Mouse (Mus musculus): ENCODE measurements at regions not wholly inside any gene's neighbourhood (a gene's known extent, or its start where the extent isn't known, plus 50 kb on each side); places are given as distances from the start of the nearest gene placed in this dataset.
A peak's percentile ranks its signal among the peaks of the same experiment; 100 is the strongest.

DNA sequence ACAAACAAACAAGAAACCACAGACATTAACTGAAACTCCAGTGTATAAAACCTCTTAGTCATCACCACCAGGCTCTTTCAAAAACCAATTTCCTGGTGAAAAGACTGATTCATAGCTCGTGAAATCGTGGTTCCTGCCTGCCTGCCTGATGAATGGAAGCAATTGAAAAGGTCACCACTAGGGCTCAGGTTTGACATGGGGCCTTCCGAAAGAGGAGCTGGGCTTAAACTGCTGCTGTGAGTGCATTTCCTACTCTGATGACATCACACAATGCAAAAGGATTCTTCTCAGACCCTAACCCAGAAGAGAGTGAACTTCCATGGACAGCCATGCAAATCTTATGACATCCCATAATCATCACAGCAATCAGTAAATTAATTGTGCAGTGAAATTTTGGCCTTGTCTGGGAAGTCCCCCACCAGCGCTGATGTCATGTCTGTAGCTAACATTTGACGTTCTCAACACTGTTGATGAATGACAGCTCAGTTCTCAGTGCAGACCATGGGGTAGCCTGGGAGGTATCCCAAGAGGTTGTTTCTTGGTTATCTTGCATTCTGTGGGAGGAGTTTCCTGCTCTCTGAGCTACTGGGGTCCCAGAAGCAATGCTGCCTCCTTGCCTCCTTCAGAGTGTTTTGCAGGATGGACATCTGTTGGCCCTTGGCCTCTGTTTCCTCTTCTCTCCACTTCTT, 182.9 kb downstream of the Fam76b start:
- peak; percentile 5 for DNase-seq

DNA sequence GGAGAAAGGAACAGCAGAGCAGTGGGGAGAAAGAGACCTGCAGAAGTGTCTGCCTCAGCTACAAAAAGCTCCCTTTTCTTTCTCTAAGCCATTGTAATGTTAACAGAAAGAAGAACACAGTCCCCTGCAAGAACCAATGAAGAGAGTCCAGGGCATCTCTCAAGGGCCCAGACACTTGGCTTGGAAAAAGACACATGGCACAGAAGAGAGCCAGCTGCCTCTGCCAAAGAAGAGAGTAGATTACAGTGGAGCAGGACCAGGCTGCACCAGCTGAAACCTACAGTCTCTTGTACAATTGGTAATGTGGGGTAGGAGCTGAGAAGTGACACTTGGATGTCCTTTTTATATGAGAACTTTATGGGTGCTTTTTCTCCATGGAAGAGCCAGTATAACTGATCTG, 196.7 kb downstream of the Fam76b start:
- H3K27ac ChIP-seq (ENCODE audit: control insufficient read depth, insufficient read depth, low read length) = no peak overlapping the region
- DNase-seq = no peak

More for the DNA sequence above, 182.9 kb downstream of the Fam76b start:
- Histone ChIP-seq H3K36me3 (ENCODE audit: control insufficient read depth, insufficient read depth, low read length) (no peaks in the 10 kb centered on the region), H3K4me3 (ENCODE audit: control insufficient read depth, insufficient read depth, low read length) (no peak overlapping the region), H3K27ac (ENCODE audit: control insufficient read depth, insufficient read depth, low read length) (no peak overlapping the region), H3K27me3 (ENCODE audit: control insufficient read depth, insufficient read depth, low read length) (no peaks in the 10 kb centered on the region), H3K4me1 (replicated peaks; ENCODE audit: control insufficient read depth, insufficient read depth, low read length) (0 out of 2 replicates have a peak, but pooled peaks cover 3% of the 10 kb centered on the region)
- TF ChIP-seq POLR2A (IDR thresholded peaks at IDR 0.05; ENCODE audit: control insufficient read depth, extremely low read depth, insufficient read depth, low read length, poor library complexity) (no peak), CTCF (IDR thresholded peaks at IDR 0.05; ENCODE audit: borderline replicate concordance, control insufficient read depth, extremely low read depth, insufficient read depth, low read length, poor library complexity) (no peak)
- WGBS = 53% methylated on average over 5 of the region's 5 CpGs

DNA sequence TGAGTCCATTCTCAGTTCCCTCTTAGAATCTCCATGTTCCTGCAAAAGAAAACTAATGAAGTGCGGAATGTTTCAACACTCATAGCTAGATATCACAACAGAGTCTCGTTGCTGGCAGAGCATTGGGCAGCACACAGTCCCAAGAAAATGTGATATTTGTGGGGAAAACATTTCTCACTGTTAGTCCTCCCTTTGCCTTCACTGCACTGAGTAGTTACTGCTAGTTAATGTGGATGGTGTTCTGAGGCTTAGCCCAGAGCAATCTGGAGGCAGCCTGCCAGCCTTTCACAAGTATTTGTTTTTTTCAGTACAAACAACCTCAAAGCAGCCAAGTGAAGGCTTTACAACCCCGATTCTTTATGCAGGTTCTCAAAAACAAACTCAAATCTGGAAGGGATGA, 197.2 kb downstream of the Fam76b start:
- WGBS = 88% methylated on average over 3 of the region's 3 CpGs
- TF ChIP-seq POLR2A (IDR thresholded peaks at IDR 0.05; ENCODE audit: control insufficient read depth, extremely low read depth, insufficient read depth, low read length, poor library complexity) (no peak), CTCF (IDR thresholded peaks at IDR 0.05; ENCODE audit: borderline replicate concordance, control insufficient read depth, extremely low read depth, insufficient read depth, low read length, poor library complexity) (no peak)
- Histone ChIP-seq H3K27me3 (ENCODE audit: control insufficient read depth, insufficient read depth, low read length) (no peaks in the 10 kb centered on the region), H3K4me1 (replicated peaks; ENCODE audit: control insufficient read depth, insufficient read depth, low read length) (no peaks in the 10 kb centered on the region), H3K36me3 (ENCODE audit: control insufficient read depth, insufficient read depth, low read length) (no peaks in the 10 kb centered on the region), H3K4me3 (ENCODE audit: control insufficient read depth, insufficient read depth, low read length) (no peak overlapping the region), H3K27ac (ENCODE audit: control insufficient read depth, insufficient read depth, low read length) (no peak overlapping the region)
- no peak for DNase-seq

More for the DNA sequence above, 196.7 kb downstream of the Fam76b start:
- TF ChIP-seq CTCF (IDR thresholded peaks at IDR 0.05; ENCODE audit: borderline replicate concordance, control insufficient read depth, extremely low read depth, insufficient read depth, low read length, poor library complexity) (no peak), POLR2A (IDR thresholded peaks at IDR 0.05; ENCODE audit: control insufficient read depth, extremely low read depth, insufficient read depth, low read length, poor library complexity) (no peak)
- Histone ChIP-seq H3K4me1 (replicated peaks; ENCODE audit: control insufficient read depth, insufficient read depth, low read length) (no peaks in the 10 kb centered on the region), H3K36me3 (ENCODE audit: control insufficient read depth, insufficient read depth, low read length) (no peaks in the 10 kb centered on the region), H3K4me3 (ENCODE audit: control insufficient read depth, insufficient read depth, low read length) (no peak overlapping the region), H3K27me3 (ENCODE audit: control insufficient read depth, insufficient read depth, low read length) (no peaks in the 10 kb centered on the region)

DNA sequence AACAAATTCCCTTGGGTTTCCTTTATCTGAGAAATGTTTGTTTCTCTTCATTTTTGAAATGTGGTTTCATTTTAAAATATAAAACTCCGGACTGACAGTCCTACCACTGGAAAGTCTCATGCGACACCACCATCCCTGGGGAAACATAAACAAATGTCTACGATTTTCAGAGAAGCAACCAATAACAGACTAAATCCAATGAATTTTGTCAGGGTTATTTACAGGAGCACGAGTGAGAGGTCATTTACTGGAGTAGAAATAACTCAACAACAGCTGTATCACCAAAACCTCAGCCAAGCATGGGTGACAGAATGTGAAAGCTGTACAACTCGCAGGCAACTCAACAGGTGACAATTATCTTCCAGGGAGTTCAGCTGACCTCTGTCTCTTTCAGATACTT, 200.5 kb downstream of the Fam76b start:
- no peak overlapping the region for H3K27ac ChIP-seq (ENCODE audit: control insufficient read depth, insufficient read depth, low read length)

DNA sequence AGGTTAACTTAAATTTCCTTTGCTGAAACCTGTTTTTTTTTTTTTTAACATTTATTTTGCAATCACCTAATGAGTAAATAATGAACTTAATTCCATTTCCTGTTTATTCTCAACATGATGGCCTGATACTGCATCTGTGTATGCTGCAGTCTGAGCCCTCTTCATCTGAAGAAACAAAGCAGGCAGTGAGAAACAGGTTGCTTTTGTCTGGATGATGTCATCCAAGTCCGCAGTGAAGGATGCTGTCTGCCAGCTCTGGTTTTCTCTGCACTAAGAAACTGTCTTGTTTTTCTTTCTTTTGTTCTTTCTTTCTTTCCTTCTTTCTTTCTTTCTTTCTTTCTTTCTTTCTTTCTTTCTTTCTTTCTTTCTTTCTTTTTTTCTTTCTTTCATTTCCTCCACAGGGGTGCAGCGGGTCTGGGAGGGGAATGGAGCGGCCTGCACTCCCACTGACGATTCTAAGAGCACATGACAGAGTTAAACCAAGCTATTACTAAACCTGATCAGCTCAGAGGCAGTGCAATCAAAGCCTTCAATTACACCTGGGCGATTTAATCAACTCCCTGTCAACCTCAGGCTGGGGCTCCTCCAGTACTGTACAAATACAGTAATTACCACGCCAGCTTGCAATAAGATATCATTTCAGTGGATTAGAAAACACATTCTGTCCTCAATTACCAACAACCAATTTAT, 204.0 kb downstream of the Fam76b start:
- Histone ChIP-seq H3K4me1 (replicated peaks; ENCODE audit: control insufficient read depth, insufficient read depth, low read length) (no peaks in the 10 kb centered on the region), H3K36me3 (ENCODE audit: control insufficient read depth, insufficient read depth, low read length) (no peaks in the 10 kb centered on the region), H3K27me3 (ENCODE audit: control insufficient read depth, insufficient read depth, low read length) (no peaks in the 10 kb centered on the region), H3K4me3 (ENCODE audit: control insufficient read depth, insufficient read depth, low read length) (no peak overlapping the region), H3K27ac (ENCODE audit: control insufficient read depth, insufficient read depth, low read length) (no peak overlapping the region)
- 89% methylated on average over 6 of the region's 6 CpGs for WGBS
- no peak for TF ChIP-seq POLR2A (IDR thresholded peaks at IDR 0.05; ENCODE audit: control insufficient read depth, extremely low read depth, insufficient read depth, low read length, poor library complexity)
- TF ChIP-seq CTCF (IDR thresholded peaks at IDR 0.05; ENCODE audit: borderline replicate concordance, control insufficient read depth, extremely low read depth, insufficient read depth, low read length, poor library complexity) = no peak
- no peak for DNase-seq

More for the DNA sequence above, 200.5 kb downstream of the Fam76b start:
- H3K4me1 ChIP-seq (replicated peaks; ENCODE audit: control insufficient read depth, insufficient read depth, low read length) = no peaks in the 10 kb centered on the region
- no peak for DNase-seq
- no peaks in the 10 kb centered on the region for H3K36me3 ChIP-seq (ENCODE audit: control insufficient read depth, insufficient read depth, low read length)
- no peaks in the 10 kb centered on the region for H3K27me3 ChIP-seq (ENCODE audit: control insufficient read depth, insufficient read depth, low read length)
- TF ChIP-seq POLR2A (IDR thresholded peaks at IDR 0.05; ENCODE audit: control insufficient read depth, extremely low read depth, insufficient read depth, low read length, poor library complexity) = no peak
- no peak for TF ChIP-seq CTCF (IDR thresholded peaks at IDR 0.05; ENCODE audit: borderline replicate concordance, control insufficient read depth, extremely low read depth, insufficient read depth, low read length, poor library complexity)
- H3K4me3 ChIP-seq (ENCODE audit: control insufficient read depth, insufficient read depth, low read length) = no peak overlapping the region
- WGBS = 96% methylated on average over 5 of the region's 5 CpGs

DNA sequence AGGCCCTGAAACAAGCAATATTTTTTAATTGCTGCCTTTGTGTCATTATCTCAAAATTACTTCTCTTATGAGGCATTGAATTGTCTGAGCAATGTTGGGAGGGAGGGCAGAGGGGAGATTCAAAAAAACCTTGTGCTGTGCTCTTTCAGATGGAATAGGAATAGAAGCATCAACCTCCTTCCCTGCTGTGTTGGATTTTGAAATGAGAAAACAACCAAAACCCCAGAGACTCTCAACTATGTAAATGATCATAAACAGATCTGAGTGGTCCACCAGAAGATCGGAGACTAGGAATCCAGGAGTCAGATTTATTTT, 204.5 kb downstream of the Fam76b start:
- WGBS = 95% methylated on average over 1 of the region's 1 CpGs
- Histone ChIP-seq H3K27me3 (ENCODE audit: control insufficient read depth, insufficient read depth, low read length) (no peaks in the 10 kb centered on the region), H3K4me3 (ENCODE audit: control insufficient read depth, insufficient read depth, low read length) (no peak overlapping the region), H3K4me1 (replicated peaks; ENCODE audit: control insufficient read depth, insufficient read depth, low read length) (no peaks in the 10 kb centered on the region), H3K27ac (ENCODE audit: control insufficient read depth, insufficient read depth, low read length) (no peak overlapping the region), H3K36me3 (ENCODE audit: control insufficient read depth, insufficient read depth, low read length) (no peaks in the 10 kb centered on the region)
- DNase-seq = no peak
- TF ChIP-seq CTCF (IDR thresholded peaks at IDR 0.05; ENCODE audit: borderline replicate concordance, control insufficient read depth, extremely low read depth, insufficient read depth, low read length, poor library complexity) (no peak), POLR2A (IDR thresholded peaks at IDR 0.05; ENCODE audit: control insufficient read depth, extremely low read depth, insufficient read depth, low read length, poor library complexity) (no peak)

All from thymus, adult 2 months (tissue).